Mouse (Mus musculus) left cerebral cortex, adult 18-20 months (tissue): Measurements from ENCODE around the gene Kcnd3. TPM values are rescaled to one million over a fixed set of nuclear protein-coding genes. Genes with fewer than 3 reads are reported as not detected.
A peak's percentile ranks its signal among the peaks of the same experiment; 100 is the strongest.

Source experiments
- DNase-seq, 2 experiments: peaks; one replicate each; pipeline ENCODE4 v3.0.0; 2021 to 2022; ENCODE audit warnings: low spot score in 2 of 2, mixed read lengths in 1 of 2
- total RNA-seq, 2 experiments: library from RNA; stranded (reverse); gene quantifications; 2 replicates each; pipeline ENCODE4 v1.2.3; 2021

The Kcnd3 gene
- total RNA-seq, 2 experiments from 2014 or later = 54.5 to 61.5 TPM

DNA sequence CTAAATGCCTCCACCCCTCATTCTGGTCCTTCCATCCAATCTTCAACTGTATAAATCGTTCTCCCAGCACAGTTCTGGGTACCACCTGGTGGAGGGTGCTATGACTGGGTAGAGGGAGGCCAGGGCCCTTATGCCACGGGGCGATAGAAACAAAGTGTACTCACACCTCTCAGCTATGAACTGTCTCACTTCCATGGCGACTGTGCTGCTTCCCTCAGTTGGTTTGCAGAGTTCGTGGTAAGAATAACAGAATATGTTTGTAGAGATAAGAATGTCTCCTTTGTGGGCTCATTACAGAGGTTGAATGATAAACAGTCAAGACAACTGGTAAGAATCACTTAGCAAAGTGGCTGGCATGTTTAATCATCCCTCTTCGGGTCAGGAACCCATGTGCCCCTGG is 68.3 kb downstream of the Kcnd3 start:
- no peak for DNase-seq

DNA sequence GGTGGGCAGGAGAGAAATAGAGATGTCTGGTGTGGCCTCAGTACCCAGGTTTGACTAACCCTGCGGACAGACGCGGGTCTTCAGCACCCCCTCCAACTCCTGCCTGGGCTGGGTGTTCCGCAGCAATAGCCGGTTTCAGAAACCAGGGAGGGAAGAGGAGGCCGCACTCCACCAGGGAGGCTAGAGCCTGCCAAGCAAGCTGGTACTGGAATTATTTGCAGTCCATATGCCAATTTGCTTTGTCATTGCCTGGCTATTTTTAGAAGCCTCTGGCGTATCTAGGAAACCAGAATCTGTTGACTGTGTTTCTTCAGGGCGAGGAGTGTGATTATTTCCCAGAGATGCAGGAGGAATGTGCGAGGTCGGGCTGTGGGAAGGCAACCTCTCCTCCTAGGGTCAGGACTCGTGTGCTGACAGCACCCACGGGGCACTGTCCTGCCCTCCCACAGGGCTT is 69.1 kb downstream of the Kcnd3 start:
- peak; percentile 66 to 77 for DNase-seq

DNA sequence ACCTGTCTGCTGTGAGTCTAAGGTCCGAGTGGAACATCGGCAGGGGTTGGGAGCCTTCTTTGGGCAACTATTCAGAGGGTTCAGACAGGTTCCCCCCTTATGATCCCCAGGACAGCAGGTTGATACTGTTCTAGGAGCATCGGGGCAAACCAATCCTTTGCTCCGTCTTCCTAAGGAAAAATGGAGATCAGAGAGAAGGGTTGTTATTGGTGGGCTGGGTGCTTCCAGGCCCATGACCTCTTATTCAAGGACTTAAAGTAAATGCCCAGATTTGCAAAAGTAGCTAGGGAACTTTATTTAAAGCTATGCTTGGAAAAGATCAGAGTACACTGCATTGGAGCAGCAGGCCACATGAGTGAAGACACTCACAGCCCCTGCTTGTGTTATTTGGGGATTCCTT is 69.5 kb downstream of the Kcnd3 start:
- DNase-seq = no peak

DNA sequence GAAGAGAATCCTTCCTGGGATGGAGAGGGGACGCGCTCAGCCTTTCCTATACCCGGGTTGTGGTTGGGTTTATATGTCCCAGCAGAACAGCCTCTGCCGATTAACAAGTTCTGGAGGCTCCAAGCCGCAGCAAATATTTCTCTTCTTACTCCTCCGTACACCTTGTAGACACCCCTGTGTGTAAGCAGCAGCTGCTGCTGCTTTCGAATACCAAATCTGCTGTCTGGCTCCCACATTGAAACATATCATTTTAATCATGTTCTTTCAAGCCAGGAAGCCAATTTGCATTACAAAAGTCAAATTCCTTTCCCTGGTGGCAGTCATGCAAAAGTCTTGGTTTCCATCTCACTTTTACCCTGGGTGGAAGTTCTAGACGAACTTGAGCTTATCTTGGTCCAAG is 76.7 kb downstream of the Kcnd3 start:
- DNase-seq = no peak

DNA sequence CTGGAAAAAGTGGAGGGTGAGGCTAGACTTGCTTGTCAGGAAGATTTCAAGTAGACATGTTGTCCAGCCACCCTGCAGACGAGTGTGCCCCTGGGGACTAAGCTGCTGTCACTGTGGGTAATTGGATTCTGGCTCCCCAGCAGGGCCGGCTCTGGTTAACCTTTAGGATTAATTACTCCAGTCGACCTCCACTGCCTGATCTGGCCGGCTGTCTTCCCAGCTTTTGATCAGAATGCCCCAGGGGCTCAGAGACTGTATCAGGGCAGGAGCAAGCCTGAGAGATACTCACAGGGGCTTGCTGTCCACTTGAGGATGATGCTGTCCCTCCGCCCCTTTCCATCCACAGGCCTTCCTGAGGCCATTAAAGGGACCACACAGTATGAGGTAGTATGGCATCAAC is 77.6 kb downstream of the Kcnd3 start:
- DNase-seq = no peak

DNA sequence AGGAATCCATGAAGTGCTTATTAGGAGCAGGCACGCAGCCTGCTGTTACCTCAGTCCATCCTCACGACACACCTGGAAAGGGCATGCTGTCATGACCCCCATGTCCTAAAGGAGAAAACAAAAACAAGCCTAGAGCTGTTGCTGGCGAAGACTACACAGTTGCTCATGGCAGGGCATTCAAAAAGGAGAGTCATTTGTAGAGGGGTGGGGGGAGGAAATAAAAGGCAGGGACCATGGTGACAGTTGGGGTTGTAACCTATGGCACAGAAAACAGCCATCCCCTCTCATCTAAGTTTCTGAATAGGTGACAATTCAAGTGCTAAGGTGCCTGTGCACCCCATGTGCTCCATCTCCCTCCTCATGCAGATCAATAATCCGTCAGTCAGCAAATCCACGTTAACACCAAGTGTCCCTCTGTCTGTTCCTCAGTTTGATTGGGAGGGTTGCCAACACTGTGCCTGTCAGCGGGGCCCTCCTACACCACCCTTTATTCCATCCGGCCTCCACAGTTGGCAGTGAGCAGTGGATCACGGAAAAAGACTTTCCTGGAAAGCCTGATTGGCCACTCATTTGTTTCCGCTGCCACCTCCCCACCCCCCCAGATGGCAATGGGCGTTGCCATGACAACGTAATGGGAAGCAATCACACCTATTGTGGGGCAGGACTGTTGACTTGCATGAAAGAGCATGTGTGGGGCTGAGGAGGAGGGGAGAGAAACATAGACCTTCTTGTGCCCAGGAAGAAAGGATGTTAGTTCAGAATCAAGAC is 78.4 kb downstream of the Kcnd3 start:
- peak; percentile 52 to 74 for DNase-seq

DNA sequence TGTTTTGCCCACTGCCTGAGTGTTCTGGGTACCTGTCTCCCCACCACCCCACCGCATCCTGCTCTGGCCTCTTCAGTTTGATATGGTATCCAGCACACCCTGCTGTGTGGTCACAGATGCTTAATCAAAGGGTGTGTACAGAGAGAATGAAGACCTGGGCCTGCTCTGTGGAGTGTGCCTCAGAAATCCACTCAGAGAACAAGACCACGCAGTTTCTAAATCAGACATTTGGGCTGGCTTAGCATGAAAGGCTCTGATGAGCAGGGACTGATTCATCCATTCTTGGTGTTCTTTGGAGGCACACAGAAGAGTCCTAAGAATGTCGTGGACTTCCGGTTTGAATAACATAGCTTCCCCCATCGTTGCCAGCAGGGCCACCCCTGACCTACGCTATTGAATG is 86.3 kb downstream of the Kcnd3 start:
- DNase-seq = peak in 1 of 2 experiments; percentile 21

DNA sequence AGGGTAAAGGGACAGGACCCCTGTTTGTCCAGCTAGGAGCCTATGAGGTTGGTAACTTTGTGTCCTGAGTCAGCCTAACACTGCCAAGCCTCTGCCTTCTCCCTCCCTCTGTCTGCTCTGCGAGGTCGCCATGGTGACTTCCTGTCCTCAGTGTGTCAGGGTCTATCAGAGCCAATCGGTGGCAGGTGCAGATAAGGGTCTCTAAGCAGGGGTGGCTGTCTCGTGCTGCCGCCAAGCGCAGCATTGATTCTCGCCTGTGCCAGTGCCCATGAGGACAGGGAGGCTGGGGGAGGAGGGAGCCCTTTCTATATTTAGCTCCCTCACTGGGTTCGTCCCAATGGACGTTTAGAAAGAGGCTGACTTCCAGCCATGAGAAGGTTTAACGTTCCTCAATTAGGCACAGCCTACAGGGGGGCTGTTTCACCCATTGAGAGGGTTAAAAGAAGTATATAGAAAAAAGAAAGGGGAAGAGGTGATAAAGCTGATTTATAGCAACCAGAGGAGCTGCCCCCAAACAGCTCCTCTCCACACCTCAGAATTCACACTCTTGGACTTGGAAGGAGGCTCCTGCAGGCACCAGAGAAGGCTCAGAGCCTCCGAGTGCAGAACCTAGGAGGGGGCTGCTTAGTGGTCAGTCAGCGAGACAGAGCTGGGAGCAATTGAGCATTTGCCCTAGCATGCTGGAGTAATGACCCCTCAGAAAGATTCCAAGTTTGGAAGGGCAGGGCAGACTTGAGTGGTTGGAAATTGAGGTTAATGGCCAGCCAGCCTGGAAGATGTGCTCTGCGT is 86.9 kb downstream of the Kcnd3 start:
- no peak for DNase-seq

DNA sequence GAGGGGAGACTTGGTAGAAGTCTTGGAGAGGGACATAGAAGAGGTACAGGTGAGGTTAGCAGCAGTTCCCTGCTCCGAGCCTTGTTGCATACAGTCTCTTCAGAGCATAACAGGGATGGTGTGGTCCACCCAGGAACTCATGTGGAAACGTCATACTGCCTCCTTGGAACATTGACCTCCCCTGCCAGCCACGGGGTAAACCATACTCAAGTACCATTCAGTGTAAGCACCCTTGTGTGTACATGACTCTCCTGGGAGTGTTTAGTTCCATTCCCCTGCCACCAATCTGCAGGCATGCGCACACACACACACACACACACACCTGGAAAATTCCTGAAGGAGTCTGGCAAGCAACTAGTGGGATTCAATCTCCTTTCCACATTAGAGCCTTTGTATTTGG is 90.6 kb downstream of the Kcnd3 start:
- no peak for DNase-seq

DNA sequence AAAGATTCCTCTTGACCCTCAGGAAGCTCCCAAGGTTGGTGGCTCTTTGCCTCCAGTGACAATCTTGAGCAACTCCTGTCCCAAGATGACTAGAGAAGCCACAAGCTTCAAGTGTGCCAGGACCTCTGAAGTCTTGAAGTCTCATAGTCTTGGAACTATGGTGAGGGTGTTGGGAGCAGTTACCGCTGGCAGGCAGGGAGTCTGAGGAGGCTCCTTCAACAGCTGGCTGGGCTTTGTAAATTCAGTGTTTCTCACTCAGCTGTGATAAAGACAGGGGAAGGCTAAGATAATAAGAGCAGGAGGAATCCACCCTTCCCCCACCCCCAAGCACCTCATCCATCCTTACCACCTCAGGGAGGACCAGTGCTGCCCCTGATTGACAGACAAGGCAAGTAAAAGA is 92.0 kb downstream of the Kcnd3 start:
- DNase-seq = no peak

DNA sequence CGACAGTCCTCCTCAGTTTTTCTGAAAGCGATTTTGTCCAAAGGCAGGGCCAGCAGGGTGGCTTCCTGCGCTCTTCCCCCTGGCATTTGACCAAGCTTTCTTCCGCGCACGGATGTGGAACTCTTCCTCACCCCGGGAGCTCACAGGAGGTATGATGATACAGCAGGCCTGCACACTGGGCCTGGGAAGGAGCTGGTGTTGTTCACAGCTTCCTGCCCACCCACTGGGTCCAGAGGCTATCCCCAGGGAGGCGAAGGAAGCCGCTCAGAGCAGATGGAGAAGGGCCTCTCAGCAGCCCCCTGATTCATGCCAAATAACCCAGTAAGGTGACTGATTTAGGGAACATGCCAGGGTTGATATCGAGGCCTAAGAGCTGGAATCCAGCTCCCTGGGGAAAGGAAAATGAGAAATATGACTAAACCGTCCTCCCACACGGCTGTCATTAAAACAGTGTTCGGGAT is 94.5 kb downstream of the Kcnd3 start:
- no peak for DNase-seq

DNA sequence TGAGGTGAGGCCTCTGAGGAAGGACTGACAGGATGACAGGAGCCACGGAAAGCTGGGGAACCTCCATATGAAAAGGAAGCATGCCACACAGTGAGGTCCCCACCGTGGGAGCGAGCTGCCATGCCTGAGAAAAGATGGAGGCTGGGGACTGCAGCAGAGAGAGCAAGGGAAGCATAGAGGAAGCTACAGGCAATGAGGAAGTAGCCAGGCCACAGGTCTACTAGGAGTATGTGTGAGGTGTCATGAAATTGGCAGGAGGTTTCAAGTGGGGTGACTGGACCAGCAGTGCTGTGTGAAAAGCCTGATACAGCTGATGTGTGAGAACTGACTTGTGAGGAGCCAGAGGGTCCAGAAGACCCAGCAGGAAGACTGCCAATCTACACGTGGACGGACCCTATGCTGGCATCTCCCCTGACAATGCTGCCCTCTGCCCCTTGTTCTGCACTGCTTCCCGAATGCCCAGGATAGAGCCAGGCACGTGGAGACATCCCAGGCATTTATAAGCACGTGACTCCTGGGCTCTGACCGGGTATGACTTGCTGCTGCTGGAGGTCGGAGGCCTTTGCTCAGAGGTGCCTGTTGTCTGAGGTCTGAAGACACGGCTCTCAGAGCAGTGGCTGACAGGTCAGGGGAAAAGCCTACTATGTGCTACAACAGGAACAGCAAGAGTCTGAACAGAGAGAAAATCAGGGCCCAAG is 96.1 kb downstream of the Kcnd3 start:
- DNase-seq = no peak

DNA sequence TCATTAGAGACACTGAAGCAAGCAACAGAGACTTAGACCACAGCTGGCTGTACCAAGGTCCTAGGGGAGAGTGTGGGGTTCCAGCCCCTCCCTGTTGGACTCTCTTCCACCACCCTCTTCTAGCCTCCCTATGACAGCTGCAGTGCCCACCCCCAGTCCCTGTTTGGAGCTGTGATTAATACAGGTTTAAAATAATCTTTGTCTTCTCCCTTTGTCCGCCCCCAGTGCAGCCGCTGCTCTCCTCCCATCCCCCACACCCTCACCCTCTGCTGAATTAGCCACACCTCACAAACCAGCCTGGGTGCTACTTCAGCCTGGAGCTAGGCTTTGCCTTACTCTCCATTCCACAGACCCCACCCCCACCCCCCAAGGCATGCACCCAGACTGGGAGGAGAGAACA is 107.3 kb downstream of the Kcnd3 start:
- DNase-seq = peak; percentile 56 to 61

DNA sequence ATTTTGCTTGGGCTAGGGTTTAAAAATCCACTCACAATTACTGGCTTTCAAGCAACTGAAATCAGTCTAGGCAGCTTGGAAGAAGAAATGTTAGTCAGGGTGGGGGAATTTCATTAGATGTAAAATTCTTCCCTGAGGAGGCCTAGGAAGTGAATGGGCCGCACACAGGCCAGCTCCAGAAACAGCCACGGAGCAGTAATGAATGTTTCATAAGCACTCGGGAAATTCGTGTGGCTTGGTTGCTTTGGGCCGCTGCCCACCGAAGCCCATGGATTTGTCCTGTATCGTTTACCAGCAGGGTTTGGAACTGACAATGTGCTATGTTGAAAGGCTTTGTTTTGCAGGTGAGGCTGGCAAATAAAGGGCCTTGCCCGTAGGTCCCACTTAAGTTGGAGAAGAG is 114.8 kb downstream of the Kcnd3 start:
- no peak for DNase-seq

DNA sequence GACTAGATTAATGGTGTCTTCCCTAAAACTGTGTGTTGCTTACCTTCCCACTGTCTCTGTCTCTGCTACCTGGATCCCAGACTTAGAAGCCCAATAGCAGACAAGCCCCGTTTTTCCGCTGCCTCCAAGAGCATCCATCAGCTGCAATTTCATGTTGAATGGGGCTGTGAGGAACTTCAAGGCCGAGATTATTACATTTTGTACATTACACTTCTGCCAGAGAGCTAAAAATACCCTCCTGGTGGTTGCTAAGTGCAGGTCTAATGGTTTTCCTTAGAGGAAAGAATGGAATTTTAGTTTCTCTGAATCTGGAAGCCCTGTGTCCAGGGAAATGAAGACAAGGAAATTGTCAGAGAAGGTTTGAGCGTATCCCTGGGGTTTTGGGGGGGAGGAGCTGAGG is 115.3 kb downstream of the Kcnd3 start:
- DNase-seq = no peak

DNA sequence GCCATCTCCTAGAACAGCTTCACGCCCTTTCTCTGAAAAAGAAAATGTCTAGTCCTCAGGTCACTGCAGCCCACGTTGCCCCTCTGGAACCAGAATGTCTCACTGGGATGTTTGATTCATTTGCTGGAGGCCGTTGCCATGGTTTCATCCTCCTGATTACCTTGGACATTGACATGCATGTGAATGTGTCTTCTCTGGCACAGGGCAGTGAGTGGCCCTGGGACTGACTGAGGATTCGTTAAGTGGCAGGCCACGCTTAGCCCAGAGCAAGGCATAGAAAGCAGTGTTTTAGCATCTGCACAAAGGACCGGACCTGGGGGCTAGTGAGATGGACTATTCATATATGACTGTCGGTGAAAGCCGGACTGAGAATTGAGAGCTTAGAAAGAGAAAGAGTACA is 116.3 kb downstream of the Kcnd3 start:
- no peak for DNase-seq

DNA sequence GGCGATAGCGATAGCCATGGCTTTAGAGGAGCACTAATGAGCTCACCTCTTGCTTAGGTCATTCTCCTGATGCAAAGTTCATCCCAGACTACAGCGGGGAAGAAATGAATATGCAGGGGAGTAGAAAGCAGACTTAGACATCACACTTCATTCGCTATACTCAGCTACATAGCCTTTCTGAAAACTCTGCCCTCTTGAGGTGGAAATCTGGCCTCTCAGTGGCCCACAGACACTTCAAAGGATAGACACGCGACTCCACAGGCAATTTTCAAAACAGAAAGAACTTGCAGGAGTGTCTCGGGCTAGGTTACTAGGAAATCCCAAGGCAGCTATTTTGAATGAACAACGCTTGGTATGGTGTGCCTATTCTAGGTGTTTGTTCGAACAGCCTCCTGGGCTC is 116.7 kb downstream of the Kcnd3 start:
- no peak for DNase-seq

DNA sequence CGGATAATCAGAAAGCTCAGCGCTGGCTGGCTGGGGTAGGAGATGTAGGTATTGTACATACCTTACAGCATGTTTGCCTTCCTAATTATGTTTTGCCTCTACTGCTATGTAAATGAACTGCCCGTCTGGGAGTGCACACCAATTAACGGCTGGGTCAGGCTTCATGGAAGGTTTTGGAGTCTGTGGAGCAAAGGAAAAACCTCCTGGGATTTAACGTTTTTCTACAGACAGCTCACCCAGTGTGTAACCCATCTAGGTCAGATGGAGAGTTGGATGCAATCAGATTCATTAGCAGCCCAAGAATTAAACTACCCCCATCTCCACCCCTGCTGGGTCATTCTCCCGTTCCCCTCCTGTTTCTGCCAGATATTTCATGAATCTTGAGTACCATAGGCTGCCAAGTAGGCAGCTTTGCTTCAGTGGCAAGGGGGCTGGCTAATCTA is 117.2 kb downstream of the Kcnd3 start:
- DNase-seq = no peak

DNA sequence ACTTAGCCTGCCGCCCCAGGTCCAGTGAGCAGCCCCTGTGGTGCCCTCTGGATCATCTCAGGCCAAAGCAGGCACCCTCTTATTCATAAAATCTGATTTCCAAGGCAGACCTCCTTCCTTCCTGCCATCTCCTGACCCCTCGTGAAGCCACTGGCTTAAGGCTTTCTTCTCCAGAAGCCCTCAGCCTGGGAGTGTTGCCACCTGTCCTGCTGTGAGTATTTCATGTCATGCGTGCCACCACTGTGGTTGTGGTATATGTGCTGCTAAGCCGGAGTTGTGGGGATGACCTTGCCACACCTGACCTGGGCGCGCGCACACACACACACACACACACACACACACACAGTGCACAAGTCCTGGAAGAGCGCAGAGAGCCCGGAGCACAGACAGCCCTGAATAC is 117.8 kb downstream of the Kcnd3 start:
- no peak for DNase-seq

DNA sequence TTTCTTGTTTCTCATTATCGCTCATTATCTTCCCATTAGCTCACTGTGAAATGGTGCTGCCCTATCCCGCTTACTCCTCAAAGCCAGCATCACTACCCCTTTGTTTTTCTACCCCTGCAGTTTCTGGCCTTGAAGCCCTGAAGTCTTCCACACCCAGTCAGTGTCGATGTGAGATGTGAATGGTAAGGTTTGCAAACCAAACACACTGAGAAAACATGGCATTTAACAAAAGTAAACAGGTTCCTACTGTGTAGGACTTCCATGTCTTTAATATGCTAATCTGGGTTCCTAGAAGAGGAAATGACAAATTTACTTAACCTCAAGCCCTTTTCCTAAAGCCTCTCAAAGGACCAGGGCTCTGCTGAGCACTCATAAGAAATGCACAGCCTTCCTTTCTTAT is 118.7 kb downstream of the Kcnd3 start:
- DNase-seq = no peak

DNA sequence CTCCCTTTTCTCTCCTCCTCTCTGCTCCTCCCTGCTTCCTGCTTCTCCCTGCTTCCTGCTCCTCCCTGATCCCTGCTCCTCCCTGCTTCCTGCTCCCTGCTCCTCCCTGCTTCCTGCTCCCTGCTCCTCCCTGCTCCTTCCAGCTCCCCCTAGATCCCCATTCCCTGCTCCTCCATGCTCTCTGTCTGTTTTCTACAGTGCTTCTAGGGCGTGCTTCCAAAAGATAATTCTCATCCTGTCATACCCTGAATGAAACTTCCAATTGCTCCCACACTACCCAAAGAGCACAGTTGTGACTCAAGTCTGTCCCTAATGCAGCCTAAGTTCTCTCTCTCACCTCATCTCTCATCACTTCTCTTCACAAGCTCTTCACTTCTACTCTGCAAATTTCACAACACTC is 119.8 kb downstream of the Kcnd3 start:
- DNase-seq = no peak

DNA sequence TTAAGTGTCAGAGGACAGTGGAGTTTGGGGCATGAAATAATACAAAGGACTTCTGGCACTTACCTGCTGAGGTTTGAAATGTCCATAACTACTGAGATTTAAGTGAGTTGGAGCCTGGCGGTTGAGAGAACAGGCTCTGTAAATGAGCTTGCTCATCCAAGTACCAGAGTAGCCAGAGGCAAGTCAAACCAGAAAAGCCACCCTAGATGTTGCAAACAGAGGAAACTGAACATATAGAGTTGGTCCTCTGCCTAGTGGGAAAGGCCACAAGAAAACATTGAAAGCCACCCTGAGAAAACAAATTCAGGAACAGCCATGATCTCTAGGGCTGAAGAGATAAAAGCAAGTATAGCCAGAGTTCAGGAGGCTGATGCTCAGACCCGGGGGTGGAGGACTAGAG is 121.0 kb downstream of the Kcnd3 start:
- DNase-seq = no peak
